Mouse (Mus musculus): ENCODE data around the gene Taar7b.

- TF ChIP-seq CTCF (IDR thresholded peaks at IDR 0.05; ENCODE audit: borderline replicate concordance, control insufficient read depth, extremely low read depth, insufficient read depth, low read length, poor library complexity) (no peak), POLR2A (IDR thresholded peaks at IDR 0.05; ENCODE audit: control insufficient read depth, extremely low read depth, insufficient read depth, low read length, poor library complexity) (no peak)
Observed at GRCm38 (mm10) chr10:23963444-23963843, 36.3 kb upstream of the Taar7b start.
